Comparison of ENCODE assay signal across 10 mouse cellular contexts in the genomic region with DNA sequence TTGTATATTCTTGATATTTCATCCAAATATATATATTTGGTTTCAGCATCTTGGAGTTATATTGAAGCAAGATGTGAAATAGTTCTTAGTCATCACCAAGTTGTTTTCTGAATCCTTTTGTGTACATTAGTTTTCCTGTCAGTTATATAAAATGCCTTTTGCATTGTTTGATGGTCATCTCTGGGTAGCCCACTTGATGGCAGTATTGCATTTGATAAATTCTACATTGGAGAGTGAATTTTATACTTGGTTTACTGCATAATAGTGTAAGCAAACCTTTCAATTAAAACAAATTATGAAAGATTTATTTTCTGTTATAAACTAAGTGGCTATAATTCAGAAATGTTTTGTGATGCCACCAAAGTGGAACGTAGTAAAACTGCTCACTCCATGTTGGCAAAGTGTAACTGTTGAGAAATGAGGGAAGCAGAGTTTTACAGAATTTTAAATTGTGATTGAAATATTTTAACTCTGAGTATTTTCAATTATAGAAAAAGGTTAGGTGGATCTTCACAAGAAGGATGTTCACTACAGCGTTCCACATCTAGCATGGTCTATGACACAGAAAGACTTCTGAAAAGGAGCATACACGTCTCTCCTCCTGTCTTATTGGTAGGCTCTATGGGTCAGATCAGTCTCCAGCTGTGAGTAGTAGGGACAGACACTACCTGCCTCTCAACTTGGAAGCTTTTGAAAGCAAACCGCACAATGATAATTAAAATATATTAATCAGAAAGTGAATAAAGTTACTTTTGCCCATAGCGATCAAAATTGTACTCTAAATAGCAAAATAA.
DNase-seq lines count a peak whose midpoint lies in the region; ATAC-seq and TF ChIP-seq lines count a peak whose summit lies in the region.
"Had no signal": no experiment of that assay in that cellular context is flagged by ENCODE, and none has a peak within 500 bp of the region (broad histone marks: within the 10 kb centered on the region; RNA-seq: fewer than 3 reads in every experiment).

No protein-coding gene starts in this region.

- H3K27me3 ChIP-seq in heart, embryonic 10.5 days (ENCODE audit: insufficient read depth, poor library complexity, severe bottlenecking): no peaks in the 10 kb centered on the region
- no peaks in the 10 kb centered on the region for H3K27me3 ChIP-seq in midbrain, postnatal 0 days (ENCODE audit: insufficient read depth, low read length)
- no peaks in the 10 kb centered on the region for H3K27me3 ChIP-seq in midbrain, embryonic 15.5 days (replicated peaks)
- no peaks in the 10 kb centered on the region for H3K27me3 ChIP-seq in intestine, embryonic 16.5 days (replicated peaks; ENCODE audit: control insufficient read depth, insufficient read depth, low read length)
- H3K27me3 ChIP-seq: embryonic facial prominence, embryonic 15.5 days; heart, embryonic 15.5 days; midbrain, embryonic 12.5 days had no signal

- H3K4me3 ChIP-seq in heart, embryonic 10.5 days: no peak overlapping the region
- H3K4me3 ChIP-seq in midbrain, postnatal 0 days (ENCODE audit: low read depth, low read length): no peak overlapping the region
- H3K4me3 ChIP-seq in midbrain, embryonic 15.5 days: no peak overlapping the region
- no peak overlapping the region for H3K4me3 ChIP-seq in intestine, embryonic 16.5 days (ENCODE audit: low read length)
- H3K4me3 ChIP-seq: embryonic facial prominence, embryonic 15.5 days; heart, embryonic 15.5 days; midbrain, embryonic 12.5 days had no signal

- peak; percentile 80 for TF ChIP-seq CTCF in midbrain, postnatal 0 days (IDR thresholded peaks at IDR 0.05)

- no peaks in the 10 kb centered on the region for H3K9me3 ChIP-seq in heart, embryonic 10.5 days
- no peaks in the 10 kb centered on the region for H3K9me3 ChIP-seq in midbrain, postnatal 0 days (ENCODE audit: low read length)
- H3K9me3 ChIP-seq in midbrain, embryonic 15.5 days: no peaks in the 10 kb centered on the region
- no peaks in the 10 kb centered on the region for H3K9me3 ChIP-seq in intestine, embryonic 16.5 days (ENCODE audit: control insufficient read depth, low read length)
- H3K9me3 ChIP-seq: embryonic facial prominence, embryonic 15.5 days; heart, embryonic 15.5 days; midbrain, embryonic 12.5 days had no signal

- H3K4me2 ChIP-seq in midbrain, postnatal 0 days (ENCODE audit: low read depth, low read length, poor library complexity, severe bottlenecking): no peak overlapping the region
- H3K4me2 ChIP-seq in midbrain, embryonic 15.5 days: no peak overlapping the region
- H3K4me2 ChIP-seq in intestine, embryonic 16.5 days (ENCODE audit: low read depth, low read length): no peak overlapping the region
- H3K4me2 ChIP-seq: embryonic facial prominence, embryonic 15.5 days; heart, embryonic 15.5 days; midbrain, embryonic 12.5 days had no signal

- peak; percentile 7 for DNase-seq in heart, postnatal 4 days
- DNase-seq in heart, embryonic 10.5 days (ENCODE audit: low spot score): no peak
- DNase-seq in midbrain, postnatal 0 days (ENCODE audit: low spot score): peak; percentile 67
- peak; percentile 38 for DNase-seq in retina, postnatal 1 day

- H3K4me1 ChIP-seq in heart, embryonic 10.5 days: no peaks in the 10 kb centered on the region
- H3K4me1 ChIP-seq in midbrain, postnatal 0 days (ENCODE audit: insufficient read depth, low read length): no peaks in the 10 kb centered on the region
- no peaks in the 10 kb centered on the region for H3K4me1 ChIP-seq in midbrain, embryonic 15.5 days
- H3K4me1 ChIP-seq in intestine, embryonic 16.5 days (ENCODE audit: control insufficient read depth, insufficient read depth, low read length): no peaks in the 10 kb centered on the region
- H3K4me1 ChIP-seq: embryonic facial prominence, embryonic 15.5 days; heart, embryonic 15.5 days; midbrain, embryonic 12.5 days had no signal

- ATAC-seq in midbrain, postnatal 0 days (ENCODE audit: low FRiP score): no peak
- ATAC-seq in midbrain, embryonic 15.5 days (replicated peaks): no peak
- ATAC-seq in common myeloid progenitor, adult 5-6 weeks (replicated peaks; ENCODE audit: low read depth, poor library complexity, severe bottlenecking): peak; percentile 76
- no peak for ATAC-seq in intestine, embryonic 16.5 days

- H3K27ac ChIP-seq in heart, embryonic 10.5 days: no peak overlapping the region
- no peak overlapping the region for H3K27ac ChIP-seq in midbrain, postnatal 0 days (ENCODE audit: low read depth, low read length)
- H3K27ac ChIP-seq in midbrain, embryonic 15.5 days: no peak overlapping the region
- H3K27ac ChIP-seq in intestine, embryonic 16.5 days (ENCODE audit: low read length): no peak overlapping the region
- H3K27ac ChIP-seq: embryonic facial prominence, embryonic 15.5 days; heart, embryonic 15.5 days; midbrain, embryonic 12.5 days had no signal

- H3K9ac ChIP-seq in midbrain, postnatal 0 days (replicated peaks; ENCODE audit: low read length, poor library complexity, severe bottlenecking): no peak overlapping the region
- no peak overlapping the region for H3K9ac ChIP-seq in midbrain, embryonic 15.5 days
- no peak overlapping the region for H3K9ac ChIP-seq in intestine, embryonic 16.5 days (ENCODE audit: low read depth, low read length)
- H3K9ac ChIP-seq: embryonic facial prominence, embryonic 15.5 days; heart, embryonic 15.5 days; midbrain, embryonic 12.5 days had no signal

- no peaks in the 10 kb centered on the region for H3K36me3 ChIP-seq in heart, embryonic 10.5 days
- H3K36me3 ChIP-seq in midbrain, postnatal 0 days (ENCODE audit: insufficient read depth, low read length): no peaks in the 10 kb centered on the region
- no peaks in the 10 kb centered on the region for H3K36me3 ChIP-seq in midbrain, embryonic 15.5 days (replicated peaks)
- H3K36me3 ChIP-seq in intestine, embryonic 16.5 days (ENCODE audit: control insufficient read depth, insufficient read depth, low read length): no peaks in the 10 kb centered on the region
- H3K36me3 ChIP-seq: embryonic facial prominence, embryonic 15.5 days; heart, embryonic 15.5 days; midbrain, embryonic 12.5 days had no signal

- WGBS in heart, embryonic 10.5 days: 72% methylated on average over 5 of the region's 5 CpGs
- 65% methylated on average over 5 of the region's 5 CpGs for WGBS in midbrain, postnatal 0 days
- WGBS in midbrain, embryonic 15.5 days: 74% methylated on average over 5 of the region's 5 CpGs
- 71% methylated on average over 5 of the region's 5 CpGs for WGBS in intestine, embryonic 16.5 days
